Mouse (Mus musculus) hindbrain, embryonic 16.5 days (tissue): ENCODE data around the gene Pitpnb. TPM values are rescaled to one million over a fixed set of nuclear protein-coding genes. Genes with fewer than 3 reads are reported as not detected.

Experiments
- ATAC-seq: fragments of 200-750 bp; cut with Nextera tagmentation; 2 replicates; pipeline ENCODE4 v1.8.0; 2017; ENCODE audit warnings: moderate TSS enrichment, moderate library complexity
- H3K27ac ChIP-seq: fragments of 300-500 bp; sonication (generic); 2 replicates; pipeline ENCODE4 v1.5.1; 2014; ENCODE audit warnings: low read depth, mild to moderate bottlenecking, control low read depth, low read length, moderate library complexity
- H3K27me3 ChIP-seq: fragments of 300-500 bp; sonication (generic); replicated peaks from 2 replicates; pipeline ENCODE4 v1.6.1; 2014; ENCODE audit warnings: low read length; ENCODE audit not compliant: control insufficient read depth, insufficient read depth
- H3K36me3 ChIP-seq: fragments of 300-500 bp; sonication (generic); 2 replicates; pipeline ENCODE4 v1.6.1; 2014; ENCODE audit warnings: mild to moderate bottlenecking, low read length, moderate library complexity, mixed read lengths; ENCODE audit not compliant: control insufficient read depth, insufficient read depth
- H3K4me1 ChIP-seq: fragments of 300-500 bp; sonication (generic); 2 replicates; pipeline ENCODE4 v1.6.1; 2014; ENCODE audit warnings: low read depth, low read length; ENCODE audit not compliant: control insufficient read depth, insufficient read depth
- H3K4me2 ChIP-seq: fragments of 300-500 bp; sonication (generic); 2 replicates; pipeline ENCODE4 v1.6.1; 2014; ENCODE audit warnings: mild to moderate bottlenecking, low read length, control low read depth, moderate library complexity
- H3K4me3 ChIP-seq: fragments of 300-500 bp; sonication (generic); 2 replicates; pipeline ENCODE4 v1.5.1; 2014; ENCODE audit warnings: mild to moderate bottlenecking, low read length, control low read depth, moderate library complexity
- H3K9ac ChIP-seq: fragments of 300-500 bp; sonication (generic); 2 replicates; pipeline ENCODE4 v1.6.1; 2014; ENCODE audit warnings: low read depth, mild to moderate bottlenecking, control low read depth, low read length, moderate library complexity
- H3K9me3 ChIP-seq: fragments of 300-500 bp; sonication (generic); 2 replicates; pipeline ENCODE4 v1.6.1; 2014; ENCODE audit warnings: mild to moderate bottlenecking, low read length, moderate library complexity; ENCODE audit not compliant: control insufficient read depth
- WGBS: fragments of 180-500 bp; shearing (Covaris S2); extraction: QIAGEN DNeasy Blood & Tissue Kit; methylation state at CpG from one replicate; pipeline ENCODE4 v1.1.7; 2014; 5-methylcytosine and 5-hydroxymethylcytosine counted together
- polyA plus RNA-seq: library from polyadenylated mRNA; unstranded; fragments of >200 nt; fragmentation: Nextera tagmentation; extraction: Ambion mirVana; gene quantifications from 2 replicates; pipeline ENCODE4 v1.2.1, GENCODE M21; 2015

Pitpnb gene
- polyA plus RNA-seq, 1 experiment from 2014 or later, result 93.9 TPM

GRCm38 (mm10) chr5:111429726-111430125 is 99.2 kb downstream of the Pitpnb start:
- peak overlapping the region; percentile 67 for H3K4me2 ChIP-seq
- 34% methylated on average over 7 of the region's 7 CpGs for WGBS
- no peaks in the 10 kb centered on the region for H3K27me3 ChIP-seq
- H3K4me3 ChIP-seq, result peak overlapping the region; percentile 22
- H3K9me3 ChIP-seq, result no peaks in the 10 kb centered on the region
- no peaks in the 10 kb centered on the region for H3K36me3 ChIP-seq
- no peak for ATAC-seq
- H3K4me1 ChIP-seq, result peaks cover 74% of the 10 kb centered on the region
- peak overlapping the region; percentile 50; the same call in 1 of the 2 replicates for H3K27ac ChIP-seq
- peak overlapping the region; percentile 45 for H3K9ac ChIP-seq

GRCm38 (mm10) chr5:111431007-111431730 is 100.6 kb downstream of the Pitpnb start:
- Histone ChIP-seq H3K9me3 (no peaks in the 10 kb centered on the region), H3K9ac (peak overlapping the region; percentile 11; the same call in 1 of the 2 replicates), H3K4me2 (peak overlapping the region; percentile 6), H3K36me3 (no peaks in the 10 kb centered on the region), H3K4me1 (peaks cover 78% of the 10 kb centered on the region), H3K4me3 (no peak overlapping the region), H3K27ac (peak overlapping the region; percentile 29), H3K27me3 (no peaks in the 10 kb centered on the region)
- ATAC-seq, result no peak
- WGBS, result 42% methylated on average over 11 of the region's 11 CpGs

GRCm38 (mm10) chr5:111432842-111433241 is 102.3 kb downstream of the Pitpnb start:
- Histone ChIP-seq H3K4me1 (peaks cover 71% of the 10 kb centered on the region), H3K4me3 (no peak overlapping the region), H3K9me3 (no peaks in the 10 kb centered on the region), H3K27me3 (no peaks in the 10 kb centered on the region), H3K4me2 (peak overlapping the region; percentile 14), H3K36me3 (no peaks in the 10 kb centered on the region), H3K9ac (peak overlapping the region; percentile 38), H3K27ac (peak overlapping the region; percentile 44; the same call in 1 of the 2 replicates)
- ATAC-seq, result no peak
- WGBS, result 17% methylated on average over 5 of the region's 5 CpGs

DNA sequence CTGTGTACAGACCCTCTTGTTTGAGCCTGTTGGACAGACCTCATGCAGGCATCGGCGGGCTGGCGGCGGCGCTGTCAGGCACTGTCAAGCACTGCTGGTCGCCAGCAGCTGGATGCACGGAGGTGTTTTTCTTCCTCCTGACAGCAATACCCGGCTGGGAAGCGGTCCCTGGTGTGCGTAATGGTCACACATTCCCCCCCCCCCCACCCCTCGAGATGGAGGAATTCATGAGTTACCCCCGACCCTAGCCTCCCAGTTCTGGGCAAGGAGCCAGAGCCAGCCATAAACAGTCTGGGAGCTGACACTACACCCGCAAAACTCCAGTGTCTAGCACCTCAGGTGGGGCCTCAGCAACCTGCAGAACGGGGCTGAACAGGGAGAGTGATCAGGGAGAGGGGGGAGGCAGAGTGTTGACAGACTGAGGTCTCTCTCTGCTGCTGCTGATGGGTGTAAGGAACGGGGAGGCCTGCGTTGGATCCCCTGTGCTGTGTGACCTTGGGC is 103.8 kb downstream of the Pitpnb start:
- no peaks in the 10 kb centered on the region for H3K27me3 ChIP-seq
- 0 out of 2 replicates have a peak overlapping the region, but pooled peaks have one; percentile 24 for H3K27ac ChIP-seq
- H3K36me3 ChIP-seq, result no peaks in the 10 kb centered on the region
- H3K9me3 ChIP-seq, result no peaks in the 10 kb centered on the region
- peak overlapping the region; percentile 42; the same call in 1 of the 2 replicates for H3K9ac ChIP-seq
- H3K4me2 ChIP-seq, result peak overlapping the region; percentile 25
- H3K4me1 ChIP-seq, result peaks cover 62% of the 10 kb centered on the region
- H3K4me3 ChIP-seq, result no peak overlapping the region
- 10% methylated on average over 16 of the region's 16 CpGs for WGBS
- 0 out of 2 replicates have a peak, but pooled peaks have one; percentile 31 for ATAC-seq

- Histone ChIP-seq H3K4me3 (no peak overlapping the region), H3K27me3 (no peaks in the 10 kb centered on the region), H3K36me3 (no peaks in the 10 kb centered on the region), H3K9me3 (no peaks in the 10 kb centered on the region), H3K9ac (no peak overlapping the region; the same call in 1 of the 2 replicates), H3K27ac (no peak overlapping the region), H3K4me2 (no peak overlapping the region), H3K4me1 (peaks cover 50% of the 10 kb centered on the region)
- ATAC-seq, result no peak
- 73% methylated on average over 7 of the region's 7 CpGs for WGBS
These were observed 105.7 kb downstream of the Pitpnb start for GRCm38 (mm10) chr5:111436260-111436659.

GRCm38 (mm10) chr5:111437205-111437604 is 106.6 kb downstream of the Pitpnb start:
- Histone ChIP-seq H3K27me3 (no peaks in the 10 kb centered on the region), H3K36me3 (no peaks in the 10 kb centered on the region), H3K9ac (no peak overlapping the region), H3K4me3 (no peak overlapping the region), H3K4me1 (peaks cover 42% of the 10 kb centered on the region), H3K4me2 (no peak overlapping the region), H3K27ac (no peak overlapping the region), H3K9me3 (no peaks in the 10 kb centered on the region)
- no peak for ATAC-seq
- WGBS, result 45% methylated on average over 7 of the region's 7 CpGs

Other genes starting within 250 kb of the Pitpnb start
- 22.3 and 35.8 TPM in 2 replicates for gene Mn1, start 86.6 kb downstream of the Pitpnb start, polyA plus RNA-seq